Mouse (Mus musculus) hindbrain, embryonic 14.5 days (tissue): ENCODE measurements at regions not wholly inside any gene's neighbourhood (a gene's known extent, or its start where the extent isn't known, plus 50 kb on each side); places are given as distances from the start of the nearest gene placed in this dataset.
A peak's percentile ranks its signal among the peaks of the same experiment; 100 is the strongest.

Experiments
- ATAC-seq: fragments of 200-750 bp; cut with Nextera tagmentation; 2 replicates; pipeline ENCODE4 v1.8.0; 2017; ENCODE audit warnings: moderate number of reproducible peaks, mild to moderate bottlenecking, moderate TSS enrichment, moderate library complexity; ENCODE audit not compliant: low FRiP score
- DNase-seq: peaks from one replicate; pipeline ENCODE4 v3.0.0-alpha.2; 2015; ENCODE audit warnings: low spot score
- H3K27ac ChIP-seq: fragments of 300-500 bp; sonication (generic); 2 replicates; pipeline ENCODE4 v1.5.1; 2014; ENCODE audit warnings: mild to moderate bottlenecking, moderate library complexity
- H3K27me3 ChIP-seq: fragments of 300-500 bp; sonication (generic); 2 replicates; pipeline ENCODE4 v1.6.1; 2014; ENCODE audit warnings: mild to moderate bottlenecking, low read length, mixed read lengths; ENCODE audit not compliant: control insufficient read depth, insufficient read depth
- H3K36me3 ChIP-seq: fragments of 300-500 bp; sonication (generic); replicated peaks from 2 replicates; pipeline ENCODE4 v1.6.1; 2014; ENCODE audit not compliant: control insufficient read depth, insufficient read depth
- H3K4me1 ChIP-seq: fragments of 300-500 bp; sonication (generic); replicated peaks from 2 replicates; pipeline ENCODE4 v1.6.1; 2014; ENCODE audit warnings: antibody characterized with exemption, low read length, mixed read lengths; ENCODE audit not compliant: control insufficient read depth, insufficient read depth
- H3K4me2 ChIP-seq: fragments of 300-500 bp; sonication (generic); replicated peaks from 2 replicates; pipeline ENCODE4 v1.6.1; 2014; ENCODE audit warnings: mild to moderate bottlenecking, moderate library complexity
- H3K4me3 ChIP-seq: fragments of 300-500 bp; sonication (generic); replicated peaks from 2 replicates; pipeline ENCODE4 v1.5.1; 2014; ENCODE audit warnings: mild to moderate bottlenecking, low read length
- H3K9ac ChIP-seq: fragments of 300-500 bp; sonication (generic); 2 replicates; pipeline ENCODE4 v1.6.1; 2014
- H3K9me3 ChIP-seq: fragments of 300-500 bp; sonication (generic); 2 replicates; pipeline ENCODE4 v1.6.1; 2016; ENCODE audit warnings: low read length; ENCODE audit not compliant: control insufficient read depth
- WGBS: fragments of 180-500 bp; shearing (Covaris S2); extraction: QIAGEN DNeasy Blood & Tissue Kit; methylation state at CpG from one replicate; pipeline ENCODE4 v1.1.7; 2014; 5-methylcytosine and 5-hydroxymethylcytosine counted together

DNA sequence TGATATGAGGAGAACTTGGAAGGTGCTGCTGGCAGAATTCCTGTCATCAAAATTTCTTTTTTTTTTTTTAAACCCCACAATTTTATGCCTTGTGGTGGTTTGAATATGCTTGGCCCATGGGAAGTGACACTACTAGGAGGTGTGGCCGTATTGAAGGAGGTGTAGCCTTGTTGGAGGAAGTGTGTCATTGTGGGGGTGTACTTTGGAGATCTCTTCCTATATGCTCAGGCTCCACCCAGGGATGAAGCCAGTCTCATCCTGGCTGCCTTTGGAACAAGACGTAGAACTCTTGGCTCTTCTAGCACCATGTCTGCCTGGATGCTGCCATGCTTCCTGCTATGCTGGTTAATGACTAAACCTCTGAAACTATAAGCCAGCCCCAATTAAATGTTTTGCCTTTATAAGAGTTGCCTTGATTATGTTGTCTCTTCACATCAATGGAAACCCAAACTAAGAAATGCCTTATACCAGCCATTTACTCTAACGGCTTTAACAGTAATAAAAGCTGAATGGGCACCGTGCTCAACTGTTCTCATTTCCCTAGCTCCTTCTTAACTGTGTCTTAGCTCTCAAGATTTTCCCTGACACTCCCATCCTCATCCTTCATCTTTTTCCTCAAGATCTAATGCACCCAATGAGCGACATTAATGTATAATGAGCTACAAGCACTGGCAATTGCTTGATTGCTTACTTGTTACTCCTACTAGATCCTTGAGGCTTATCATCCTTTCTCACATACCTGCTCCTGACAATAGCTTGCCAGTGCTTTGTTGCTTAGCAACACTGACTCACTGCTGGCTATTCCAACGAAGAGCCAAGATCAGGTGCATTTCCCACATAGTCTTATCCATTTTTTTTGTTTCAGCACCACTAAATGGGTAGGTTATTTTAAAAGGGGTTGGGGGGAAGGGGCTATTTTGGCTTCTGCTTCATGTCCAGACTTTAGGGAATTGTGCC, 61.7 kb upstream of the Hspb3 start:
- 67% methylated on average over 6 of the region's 6 CpGs for WGBS
- H3K4me2 ChIP-seq = no peak overlapping the region
- H3K36me3 ChIP-seq = no peaks in the 10 kb centered on the region
- H3K4me1 ChIP-seq = peaks cover 11% of the 10 kb centered on the region; the same call in 1 of the 2 replicates
- H3K4me3 ChIP-seq = no peak overlapping the region
- H3K9me3 ChIP-seq = no peaks in the 10 kb centered on the region
- no peak overlapping the region for H3K27ac ChIP-seq
- peak; percentile 51 for DNase-seq
- no peaks in the 10 kb centered on the region for H3K27me3 ChIP-seq
- peak; percentile 77 for ATAC-seq
- H3K9ac ChIP-seq = no peak overlapping the region

DNA sequence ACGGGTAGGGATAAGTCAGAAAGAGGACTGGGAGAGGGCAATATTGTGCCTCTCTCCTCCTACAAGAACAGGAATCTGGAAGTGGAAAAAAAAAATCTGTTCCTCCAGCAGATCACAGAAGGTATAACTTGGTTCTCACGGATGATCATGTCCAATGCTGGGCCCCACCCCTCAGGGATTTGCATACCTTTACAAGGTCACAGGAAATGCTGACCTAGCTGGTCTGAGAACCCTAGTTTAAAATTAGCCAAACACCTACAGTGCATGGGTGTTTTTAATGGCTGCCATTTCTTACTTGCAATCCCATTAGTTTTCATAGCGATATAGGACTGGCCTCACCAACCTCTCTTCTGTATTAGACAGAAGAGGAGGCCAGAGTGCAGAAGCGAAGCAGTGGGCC, 51.8 kb upstream of the Hspb3 start:
- H3K9ac ChIP-seq = no peak overlapping the region
- H3K27ac ChIP-seq = no peak overlapping the region
- no peak overlapping the region for H3K4me2 ChIP-seq
- ATAC-seq (no peak), DNase-seq (no peak)
- H3K4me1 ChIP-seq = no peaks in the 10 kb centered on the region
- no peak overlapping the region for H3K4me3 ChIP-seq
- H3K36me3 ChIP-seq = no peaks in the 10 kb centered on the region
- H3K9me3 ChIP-seq = no peaks in the 10 kb centered on the region
- WGBS = 87% methylated on average over 4 of the region's 4 CpGs
- H3K27me3 ChIP-seq = no peaks in the 10 kb centered on the region

DNA sequence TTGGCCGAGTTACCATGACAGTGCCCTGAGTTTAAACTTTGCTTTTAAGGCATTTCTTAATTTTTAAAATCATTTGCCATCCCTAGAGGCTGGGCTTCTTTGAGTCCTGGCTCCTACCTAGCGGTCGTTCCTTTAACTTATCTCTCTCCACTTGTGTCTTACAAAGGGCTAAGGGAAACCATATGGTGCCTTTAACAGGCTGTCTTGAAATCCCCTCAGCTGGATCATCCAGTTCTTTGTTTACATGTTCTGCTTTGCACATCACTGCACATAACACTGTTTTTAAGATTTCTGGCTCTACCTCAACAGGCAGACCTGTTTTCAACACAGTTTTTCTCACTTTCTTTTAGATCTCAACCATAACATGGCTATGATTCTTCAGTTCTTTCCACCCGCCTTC, 50.4 kb upstream of the Hspb3 start:
- H3K4me3 ChIP-seq = no peak overlapping the region
- 71% methylated on average over 4 of the region's 4 CpGs for WGBS
- H3K9ac ChIP-seq = no peak overlapping the region
- H3K27me3 ChIP-seq = no peaks in the 10 kb centered on the region
- H3K27ac ChIP-seq = no peak overlapping the region
- H3K4me2 ChIP-seq = no peak overlapping the region
- no peak for DNase-seq
- H3K4me1 ChIP-seq = no peaks in the 10 kb centered on the region
- H3K36me3 ChIP-seq = no peaks in the 10 kb centered on the region
- ATAC-seq = no peak
- H3K9me3 ChIP-seq = no peaks in the 10 kb centered on the region
